Mouse (Mus musculus) hindbrain, embryonic 11.5 days (tissue): ENCODE data around the gene Hoxd3. TPM values are rescaled to one million over a fixed set of nuclear protein-coding genes. Genes with fewer than 3 reads are reported as not detected.

Experiments used
- ATAC-seq: fragments of 200-750 bp; cut with Nextera tagmentation; 2 replicates; pipeline ENCODE4 v1.8.0; 2017; ENCODE audit warnings: mild to moderate bottlenecking, moderate TSS enrichment, moderate library complexity; ENCODE audit not compliant: low FRiP score
- DNase-seq: peaks from one replicate; pipeline ENCODE4 v3.0.0-alpha.2; 2015; ENCODE audit warnings: low spot score
- H3K27ac ChIP-seq: fragments of 300-500 bp; sonication (generic); 2 replicates; pipeline ENCODE4 v1.5.1; 2014; ENCODE audit warnings: mild to moderate bottlenecking, low read depth, low read length
- H3K27me3 ChIP-seq: fragments of 300-500 bp; sonication (generic); 2 replicates; pipeline ENCODE4 v1.6.1; 2014; ENCODE audit warnings: mild to moderate bottlenecking, low read length, moderate library complexity, mixed read lengths; ENCODE audit not compliant: control insufficient read depth, insufficient read depth
- H3K36me3 ChIP-seq: fragments of 300-500 bp; sonication (generic); 2 replicates; pipeline ENCODE4 v1.6.1; 2014; ENCODE audit warnings: mild to moderate bottlenecking, low read length, moderate library complexity, mixed read lengths; ENCODE audit not compliant: control insufficient read depth, insufficient read depth
- H3K4me1 ChIP-seq: fragments of 300-500 bp; sonication (generic); replicated peaks from 2 replicates; pipeline ENCODE4 v1.6.1; 2014; ENCODE audit warnings: low read length, mixed read lengths; ENCODE audit not compliant: control insufficient read depth, insufficient read depth
- H3K4me2 ChIP-seq: fragments of 300-500 bp; sonication (generic); replicated peaks from 2 replicates; pipeline ENCODE4 v1.6.1; 2014; ENCODE audit warnings: mild to moderate bottlenecking, low read depth, low read length
- H3K4me3 ChIP-seq: fragments of 300-500 bp; sonication (generic); 2 replicates; pipeline ENCODE4 v1.5.1; 2014; ENCODE audit warnings: low read depth, low read length
- H3K9ac ChIP-seq: fragments of 300-500 bp; sonication (generic); 2 replicates; pipeline ENCODE4 v1.6.1; 2014; ENCODE audit warnings: low read depth, low read length
- H3K9me3 ChIP-seq: fragments of 300-500 bp; sonication (generic); 2 replicates; pipeline ENCODE4 v1.6.1; 2016; ENCODE audit warnings: low read length; ENCODE audit not compliant: control insufficient read depth
- WGBS: fragments of 180-500 bp; shearing (Covaris S2); extraction: QIAGEN DNeasy Blood & Tissue Kit; methylation state at CpG from one replicate; pipeline ENCODE4 v1.1.7; 2014; 5-methylcytosine and 5-hydroxymethylcytosine counted together
- polyA plus RNA-seq: library from polyadenylated mRNA; unstranded; fragments of >200 nt; fragmentation: Nextera tagmentation; extraction: Ambion mirVana; gene quantifications from 2 replicates; pipeline ENCODE4 v1.2.1, GENCODE M21; 2014

Hoxd3 gene
- polyA plus RNA-seq, 1 experiment from 2014 or later = 58.0 TPM

- peak; percentile 83 for ATAC-seq
- WGBS = 2% methylated on average over 26 of the region's 26 CpGs
- peak overlapping the region; percentile 37 for H3K4me2 ChIP-seq
- H3K27me3 ChIP-seq = peaks cover 75% of the 10 kb centered on the region
- H3K9ac ChIP-seq = no peak overlapping the region
- no peak overlapping the region for H3K27ac ChIP-seq
- no peaks in the 10 kb centered on the region for H3K36me3 ChIP-seq
- H3K9me3 ChIP-seq = no peaks in the 10 kb centered on the region
- DNase-seq = peak; percentile 97
- H3K4me1 ChIP-seq = no peaks in the 10 kb centered on the region
- 0 out of 2 replicates have a peak overlapping the region, but pooled peaks have one; percentile 8 for H3K4me3 ChIP-seq
These were observed 3.9 kb downstream of the Hoxd3 start for GRCm38 (mm10) chr2:74715504-74716241.

GRCm38 (mm10) chr2:74720384-74720783 lies 8.7 kb downstream of the Hoxd3 start:
- H3K27ac ChIP-seq = no peak overlapping the region
- no peak overlapping the region for H3K9ac ChIP-seq
- WGBS = 10% methylated on average over 2 of the region's 2 CpGs
- no peak overlapping the region for H3K4me2 ChIP-seq
- ATAC-seq (no peak), DNase-seq (no peak)
- H3K4me1 ChIP-seq = no peaks in the 10 kb centered on the region
- H3K36me3 ChIP-seq = no peaks in the 10 kb centered on the region
- H3K4me3 ChIP-seq = no peak overlapping the region
- peaks cover 83% of the 10 kb centered on the region for H3K27me3 ChIP-seq
- H3K9me3 ChIP-seq = no peaks in the 10 kb centered on the region

- no peak overlapping the region for H3K9ac ChIP-seq
- WGBS = 11% methylated on average over 5 of the region's 5 CpGs
- H3K4me3 ChIP-seq = no peak overlapping the region
These were observed 9.3 kb downstream of the Hoxd3 start for GRCm38 (mm10) chr2:74720955-74721491.

GRCm38 (mm10) chr2:74721882-74722281 lies 10.2 kb downstream of the Hoxd3 start:
- ATAC-seq = no peak
- no peak overlapping the region for H3K4me2 ChIP-seq
- no peaks in the 10 kb centered on the region for H3K36me3 ChIP-seq
- H3K4me3 ChIP-seq = peak overlapping the region; percentile 58; the same call in 1 of the 2 replicates
- no peak overlapping the region for H3K27ac ChIP-seq
- peaks cover 85% of the 10 kb centered on the region for H3K27me3 ChIP-seq
- WGBS = 7% methylated on average over 6 of the region's 6 CpGs
- H3K9ac ChIP-seq = 0 out of 2 replicates have a peak overlapping the region, but pooled peaks have one; percentile 12
- H3K4me1 ChIP-seq = no peaks in the 10 kb centered on the region
- H3K9me3 ChIP-seq = no peaks in the 10 kb centered on the region
- DNase-seq = no peak

More at GRCm38 (mm10) chr2:74720955-74721491, 9.3 kb downstream of the Hoxd3 start:
- H3K36me3 ChIP-seq = no peaks in the 10 kb centered on the region
- no peak overlapping the region for H3K27ac ChIP-seq
- ATAC-seq = no peak
- peaks cover 83% of the 10 kb centered on the region for H3K27me3 ChIP-seq
- no peak overlapping the region for H3K4me2 ChIP-seq
- no peak for DNase-seq
- no peaks in the 10 kb centered on the region for H3K4me1 ChIP-seq
- no peaks in the 10 kb centered on the region for H3K9me3 ChIP-seq

- ATAC-seq = no peak
- H3K27ac ChIP-seq = 0 out of 2 replicates have a peak overlapping the region, but pooled peaks have one; percentile 81
- whole genome bisulfite sequencing = 7% methylated on average over 8 of the region's 8 CpGs
These were observed 11.2 kb downstream of the Hoxd3 start for GRCm38 (mm10) chr2:74722949-74723348.

GRCm38 (mm10) chr2:74724244-74725015 lies 12.7 kb downstream of the Hoxd3 start:
- ATAC-seq (no peak), DNase-seq (no peak)
- Histone ChIP-seq H3K27me3 (peaks cover 97% of the 10 kb centered on the region), H3K27ac (peak overlapping the region; percentile 81), H3K36me3 (no peaks in the 10 kb centered on the region), H3K4me3 (peak overlapping the region; percentile 58), H3K9ac (peak overlapping the region; percentile 62), H3K9me3 (no peaks in the 10 kb centered on the region), H3K4me2 (peak overlapping the region; percentile 39), H3K4me1 (no peaks in the 10 kb centered on the region)
- WGBS = 8% methylated on average over 7 of the region's 7 CpGs

More at GRCm38 (mm10) chr2:74722949-74723348, 11.2 kb downstream of the Hoxd3 start:
- no peak for DNase-seq
- no peaks in the 10 kb centered on the region for H3K4me1 ChIP-seq
- peak overlapping the region; percentile 58 for H3K4me3 ChIP-seq
- H3K9me3 ChIP-seq = no peaks in the 10 kb centered on the region
- H3K4me2 ChIP-seq = peak overlapping the region; percentile 39
- H3K9ac ChIP-seq = peak overlapping the region; percentile 62
- H3K36me3 ChIP-seq = no peaks in the 10 kb centered on the region
- H3K27me3 ChIP-seq = peaks cover 93% of the 10 kb centered on the region

- peaks cover 94% of the 10 kb centered on the region for H3K27me3 ChIP-seq
- no peaks in the 10 kb centered on the region for H3K9me3 ChIP-seq
- no peaks in the 10 kb centered on the region for H3K4me1 ChIP-seq
- H3K4me2 ChIP-seq = peak overlapping the region; percentile 39
- ATAC-seq (no peak), DNase-seq (no peak)
- peak overlapping the region; percentile 62 for H3K9ac ChIP-seq
- 1% methylated on average over 17 of the region's 17 CpGs for WGBS
- no peaks in the 10 kb centered on the region for H3K36me3 ChIP-seq
- peak overlapping the region; percentile 81 for H3K27ac ChIP-seq
- H3K4me3 ChIP-seq = peak overlapping the region; percentile 58
These were observed 13.4 kb downstream of the Hoxd3 start for GRCm38 (mm10) chr2:74725171-74725570.

- Histone ChIP-seq H3K9me3 (no peaks in the 10 kb centered on the region), H3K4me1 (no peaks in the 10 kb centered on the region; the same call in 1 of the 2 replicates), H3K4me2 (peak within 1 kb of the TSS; percentile 39), H3K27ac (peak within 1 kb of the TSS; percentile 88), H3K27me3 (peaks cover 96% of the 10 kb centered on the region), H3K4me3 (peak within 1 kb of the TSS; percentile 58), H3K36me3 (no peaks in the 10 kb centered on the region), H3K9ac (peak within 1 kb of the TSS; percentile 66)
- ATAC-seq = no peak
- no peak for DNase-seq
- 5% methylated on average over 5 of the region's 5 CpGs for WGBS
These were observed 14.8 kb downstream of the Hoxd3 start, which contains the start of gene Gm28230 for GRCm38 (mm10) chr2:74726551-74726950. Gm28230 (plus strand) TSS chr2:74726728.
